Mouse (Mus musculus): ENCODE measurements around the gene Rab22a.

GRCm38 (mm10) chr2:173647197-173647911 is 12.2 kb upstream of the Rab22a start:
- TF ChIP-seq CTCF (IDR thresholded peaks at IDR 0.05; ENCODE audit: low read depth) = no peak
- no peak for TF ChIP-seq EP300 (IDR thresholded peaks at IDR 0.05; ENCODE audit: low read depth)
